ENCODE assay signal across 12 mouse cellular contexts in the genomic region with DNA sequence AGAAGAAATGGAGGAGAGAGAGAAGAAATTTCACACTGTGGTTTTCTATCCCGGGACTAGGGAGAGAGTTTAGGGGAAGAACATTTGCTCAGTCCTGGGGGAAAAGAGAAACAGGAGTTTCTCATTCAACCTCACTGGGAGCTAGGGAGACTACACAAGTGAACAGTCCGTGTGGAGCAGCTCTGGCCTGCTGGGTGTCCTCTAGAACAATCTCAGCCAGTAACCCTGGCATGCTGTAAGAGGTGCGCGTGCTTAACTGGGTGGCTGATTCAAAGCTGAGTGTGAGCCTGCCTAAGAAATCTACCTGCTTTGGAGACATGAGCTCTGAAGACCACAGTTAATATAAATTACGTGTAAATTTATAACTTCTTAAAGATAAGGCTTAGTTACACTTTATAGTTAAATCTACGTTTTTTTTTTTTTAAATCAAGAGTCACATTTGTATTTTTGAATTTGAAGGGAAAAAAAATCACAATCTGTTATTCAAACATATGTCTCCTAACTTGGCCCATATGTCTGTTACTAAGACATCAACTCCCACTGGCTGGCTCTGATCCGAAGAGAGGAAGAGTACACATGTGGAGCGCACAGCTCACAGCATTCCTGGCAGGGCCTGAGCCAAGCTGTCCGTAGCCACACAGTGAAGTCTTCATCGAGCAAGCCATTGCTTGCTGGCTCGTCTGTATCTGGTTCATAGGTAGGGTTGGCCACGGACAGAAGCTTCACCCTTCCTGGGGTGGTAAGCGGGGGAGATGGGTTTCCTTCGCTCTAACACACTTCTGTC. TPM values are rescaled to one million over a fixed set of nuclear protein-coding genes. Genes with fewer than 3 reads are reported as not detected.
DNase-seq lines count a peak whose midpoint lies in the region; ATAC-seq and TF ChIP-seq lines count a peak whose summit lies in the region.
"Had no signal": no experiment of that assay in that cellular context is flagged by ENCODE, and none has a peak within 500 bp of the region (broad histone marks: within the 10 kb centered on the region; RNA-seq: fewer than 3 reads in every experiment).

No protein-coding gene starts in this region.

- peak; percentile 79 for ATAC-seq in forebrain, embryonic 16.5 days
- ATAC-seq in megakaryocyte progenitor cell, adult 5-6 weeks (replicated peaks; ENCODE audit: poor library complexity): no peak

- H3K27ac ChIP-seq in heart, embryonic 10.5 days: no peak overlapping the region; the same call in 1 of the 2 replicates
- H3K27ac ChIP-seq in forebrain, embryonic 16.5 days (ENCODE audit: low read length): no peak overlapping the region
- 0 out of 2 replicates have a peak overlapping the region, but pooled peaks have one; percentile 32 for H3K27ac ChIP-seq in layer of hippocampus, adult 2 months
- H3K27ac ChIP-seq: limb, embryonic 12.5 days had no signal

- intact Hi-C loops in heart, postnatal 10 days (cut with DNase I): no loop called here
- intact Hi-C loops in left cerebral cortex, postnatal 36 days (cut with DNase I): no loop called here

- no peak for TF ChIP-seq CTCF in layer of hippocampus, adult 2 months (conservative IDR thresholded peaks at IDR 0.05)

- no peaks in the 10 kb centered on the region for H3K27me3 ChIP-seq in heart, embryonic 10.5 days (ENCODE audit: insufficient read depth, poor library complexity, severe bottlenecking)
- no peaks in the 10 kb centered on the region for H3K27me3 ChIP-seq in forebrain, embryonic 16.5 days (replicated peaks; ENCODE audit: control insufficient read depth, insufficient read depth, low read length)
- H3K27me3 ChIP-seq: limb, embryonic 12.5 days had no signal

- peak; percentile 23 to 25 for DNase-seq in heart, postnatal 10 days
- no peak for DNase-seq in heart, embryonic 10.5 days (ENCODE audit: low spot score)
- peak; percentile 67 to 70 for DNase-seq in layer of hippocampus, adult 2 months (ENCODE audit: low spot score in 2 of 2)
- DNase-seq in left cerebral cortex, postnatal 36 days (ENCODE audit: low spot score in 2 of 2): peak; percentile 63 to 65
- no peak for DNase-seq in kidney, postnatal 4 days
- no peak for DNase-seq in cerebellum, adult 9-11 months
- DNase-seq: cerebellum, adult 2 months; lung, postnatal 4 days; thymus, postnatal 36 days had no signal

- H3K4me2 ChIP-seq in forebrain, embryonic 16.5 days (ENCODE audit: low read length): no peak overlapping the region
- H3K4me2 ChIP-seq: limb, embryonic 12.5 days had no signal

- no peaks in the 10 kb centered on the region for H3K36me3 ChIP-seq in heart, embryonic 10.5 days
- H3K36me3 ChIP-seq in forebrain, embryonic 16.5 days (ENCODE audit: control insufficient read depth, insufficient read depth): no peaks in the 10 kb centered on the region
- H3K36me3 ChIP-seq: limb, embryonic 12.5 days had no signal

- H3K9ac ChIP-seq in forebrain, embryonic 16.5 days (replicated peaks; ENCODE audit: low read depth, low read length): no peak overlapping the region
- H3K9ac ChIP-seq: limb, embryonic 12.5 days had no signal

- WGBS in heart, embryonic 10.5 days: 84% methylated on average over 14 of the region's 14 CpGs
- 74% methylated on average over 14 of the region's 14 CpGs for WGBS in forebrain, embryonic 16.5 days

- H3K4me1 ChIP-seq in heart, embryonic 10.5 days: peaks cover 11% of the 10 kb centered on the region
- 0 out of 2 replicates have a peak, but pooled peaks cover 3% of the 10 kb centered on the region for H3K4me1 ChIP-seq in forebrain, embryonic 16.5 days (replicated peaks; ENCODE audit: control insufficient read depth, insufficient read depth, low read length)
- H3K4me1 ChIP-seq: limb, embryonic 12.5 days had no signal

- no peaks in the 10 kb centered on the region for H3K9me3 ChIP-seq in heart, embryonic 10.5 days
- no peaks in the 10 kb centered on the region for H3K9me3 ChIP-seq in forebrain, embryonic 16.5 days (ENCODE audit: control insufficient read depth, low read length)

- H3K4me3 ChIP-seq in heart, embryonic 10.5 days: no peak overlapping the region
- no peak overlapping the region for H3K4me3 ChIP-seq in forebrain, embryonic 16.5 days (replicated peaks; ENCODE audit: low read length)
- no peak overlapping the region for H3K4me3 ChIP-seq in layer of hippocampus, adult 2 months
- H3K4me3 ChIP-seq: limb, embryonic 12.5 days had no signal

RNA-seq across cellular contexts. Expression of gene Tmem30c, which starts 24.4 kb away (rescaled TPM):
- not detected for total RNA-seq in heart, postnatal 10 days (2021)
- polyA plus RNA-seq in heart, embryonic 10.5 days (2016; fragmentation: Nextera tagmentation; extraction: Ambion mirVana): not detected in 2 replicates
- 0.09 and 0.52 TPM in 2 replicates for polyA plus RNA-seq in forebrain, embryonic 16.5 days (2015; fragmentation: Nextera tagmentation; extraction: Ambion mirVana)
- under 1 TPM; 0.23 to 0.44 TPM for total RNA-seq in layer of hippocampus, adult 2 months (2021)
- total RNA-seq in left cerebral cortex, postnatal 36 days (2021): under 1 TPM; 0.25 to 0.82 TPM
- 0.20 TPM in 1 of 2 replicates, not detected in the other for total RNA-seq in megakaryocyte progenitor cell, adult 5-6 weeks (2015)
- not detected in 2 replicates for total RNA-seq in megakaryocyte progenitor cell, adult 5-6 weeks (2017)

RNA-seq across cellular contexts. Expression of gene Tbc1d23, which starts 36.9 kb away (rescaled TPM):
- 10 to 100 TPM; 31.6 to 35.2 TPM for total RNA-seq in heart, postnatal 10 days (2021)
- polyA plus RNA-seq in heart, embryonic 10.5 days (2016; fragmentation: Nextera tagmentation; extraction: Ambion mirVana): 16.7 and 17.5 TPM in 2 replicates
- polyA plus RNA-seq in forebrain, embryonic 16.5 days (2015; fragmentation: Nextera tagmentation; extraction: Ambion mirVana): 37.7 and 41.1 TPM in 2 replicates
- 10 to 100 TPM; 41.2 to 44.9 TPM for total RNA-seq in layer of hippocampus, adult 2 months (2021)
- 10 to 100 TPM; 43.5 to 52.4 TPM for total RNA-seq in left cerebral cortex, postnatal 36 days (2021)
- total RNA-seq in megakaryocyte progenitor cell, adult 5-6 weeks (2015): 36.9 and 40.2 TPM in 2 replicates
- 46.5 and 53.8 TPM in 2 replicates for total RNA-seq in megakaryocyte progenitor cell, adult 5-6 weeks (2017)

Comparison
In these comparisons a context has a peak if more than half of its experiments do, and no peak if none do; other contexts are left out.
1. DNase-seq: peak in heart, postnatal 10 days (2 of 2), layer of hippocampus, adult 2 months (2 of 2) and left cerebral cortex, postnatal 36 days (2 of 2); none in heart, embryonic 10.5 days (single experiment), kidney, postnatal 4 days (0 of 2) and cerebellum, adult 9-11 months (single experiment).